8 mouse cellular contexts compared by ENCODE assay signal in the genomic region with DNA sequence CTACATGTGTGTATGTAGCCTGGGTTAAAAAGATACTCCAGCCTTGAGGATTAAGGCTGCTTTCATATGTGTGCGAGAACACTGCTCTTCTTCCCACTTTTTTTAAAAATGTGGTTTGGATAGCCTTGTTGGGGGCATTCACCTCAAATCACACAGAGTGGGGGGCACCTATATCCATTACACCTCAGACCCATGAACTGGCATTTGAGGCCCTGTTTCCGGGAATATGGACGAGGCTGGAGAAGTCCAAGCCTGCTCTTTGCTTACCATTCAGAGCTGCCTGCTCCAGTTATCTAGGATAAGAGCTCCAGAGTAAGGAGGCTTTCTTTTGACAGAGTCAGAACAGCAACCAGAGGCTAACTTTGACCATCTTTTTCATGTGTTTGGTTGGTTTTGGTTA.
DNase-seq lines count a peak whose midpoint lies in the region; ATAC-seq and TF ChIP-seq lines count a peak whose summit lies in the region.

No protein-coding gene starts in this region.

- H3K79me2 ChIP-seq in MEL (ENCODE audit: control insufficient read depth, insufficient read depth, low read length, poor library complexity) = peaks cover 83% of the 10 kb centered on the region

- H3K27ac ChIP-seq in MEL (ENCODE audit: control insufficient read depth, low read depth, low read length) = 0 out of 2 replicates have a peak overlapping the region, but pooled peaks have one; percentile 23
- H3K27ac ChIP-seq in embryonic facial prominence, embryonic 15.5 days (replicated peaks) = no peak overlapping the region; the same call in 1 of the 2 replicates
- no peak overlapping the region for H3K27ac ChIP-seq in limb, embryonic 14.5 days (replicated peaks; ENCODE audit: low read depth, low read length)

- H3K4me1 ChIP-seq in MEL (ENCODE audit: control insufficient read depth in 1 of 2, insufficient read depth in 2 of 2, low read length in 2 of 2) = peaks cover 2 to 9% of the 10 kb centered on the region in 2 experiments; a peak in 3 of 4 replicates
- peaks cover 59% of the 10 kb centered on the region for H3K4me1 ChIP-seq in embryonic facial prominence, embryonic 15.5 days
- peaks cover 52% of the 10 kb centered on the region for H3K4me1 ChIP-seq in limb, embryonic 14.5 days (ENCODE audit: control insufficient read depth, insufficient read depth, low read length)

- H3K9me3 ChIP-seq in MEL (replicated peaks; ENCODE audit: insufficient read depth, low read length) = no peaks in the 10 kb centered on the region
- H3K9me3 ChIP-seq in embryonic facial prominence, embryonic 15.5 days (replicated peaks) = no peaks in the 10 kb centered on the region
- H3K9me3 ChIP-seq in limb, embryonic 14.5 days (ENCODE audit: control insufficient read depth, low read length) = no peaks in the 10 kb centered on the region

- 49% methylated on average over 3 of the region's 3 CpGs for WGBS in embryonic facial prominence, embryonic 15.5 days
- 64% methylated on average over 3 of the region's 3 CpGs for WGBS in limb, embryonic 14.5 days

- TF ChIP-seq POLR2A in MEL (IDR thresholded peaks at IDR 0.05; ENCODE audit: control insufficient read depth in 1 of 2, insufficient read depth in 1 of 2, low read depth in 1 of 2, low read length in 2 of 2, poor library complexity in 1 of 2) = no peak
- no peak for TF ChIP-seq POLR2A in limb, embryonic 14.5 days (IDR thresholded peaks at IDR 0.05; ENCODE audit: borderline replicate concordance, extremely low read depth, insufficient read depth, insufficient read length)

- H3K27me3 ChIP-seq in MEL (ENCODE audit: control insufficient read depth in 1 of 2, insufficient read depth in 2 of 2, low read length in 2 of 2) = no peaks in the 10 kb centered on the region; a peak in 1 of 4 replicates
- no peaks in the 10 kb centered on the region for H3K27me3 ChIP-seq in embryonic facial prominence, embryonic 15.5 days
- H3K27me3 ChIP-seq in limb, embryonic 14.5 days (ENCODE audit: control insufficient read depth, insufficient read depth, low read length) = 0 out of 2 replicates have a peak, but pooled peaks cover 2% of the 10 kb centered on the region

- TF ChIP-seq EP300 in MEL (IDR thresholded peaks at IDR 0.05; ENCODE audit: low read depth in 1 of 2, low read length in 2 of 2) = no peak

- peak; percentile 52 for DNase-seq in kidney, adult 18-20 months
- DNase-seq in kidney, postnatal 4 days = no peak
- DNase-seq in MEL (ENCODE audit: low read depth, low spot score) = peak; percentile 63
- DNase-seq in limb, embryonic 14.5 days (ENCODE audit: low spot score) = no peak
- DNase-seq in spleen, postnatal 10 days (ENCODE audit: low spot score in 2 of 2) = no peak
- DNase-seq in gastrocnemius, adult 18-20 months (ENCODE audit: low spot score) = no peak

- peak overlapping the region; percentile 81 for H3K4me2 ChIP-seq in embryonic facial prominence, embryonic 15.5 days (replicated peaks)
- H3K4me2 ChIP-seq in limb, embryonic 14.5 days (replicated peaks; ENCODE audit: low read depth, low read length, severe bottlenecking) = peak overlapping the region; percentile 77

- no peak for TF ChIP-seq CTCF in MEL (IDR thresholded peaks at IDR 0.05 in 2 of 3, conservative IDR thresholded peaks at IDR 0.05 in 1 of 3; ENCODE audit: control insufficient read depth in 1 of 3, insufficient read depth in 1 of 3, low read depth in 2 of 3, low read length in 3 of 3, poor library complexity in 1 of 3, severe bottlenecking in 1 of 3)

- peak overlapping the region; percentile 99 for H3K9ac ChIP-seq in MEL (ENCODE audit: control insufficient read depth, low read depth, low read length, poor library complexity, severe bottlenecking)
- peak overlapping the region; percentile 99; the same call in 1 of the 2 replicates for H3K9ac ChIP-seq in embryonic facial prominence, embryonic 15.5 days
- H3K9ac ChIP-seq in limb, embryonic 14.5 days (ENCODE audit: low read depth, low read length, severe bottlenecking) = peak overlapping the region; percentile 99

- TF ChIP-seq RAD21 in MEL (IDR thresholded peaks at IDR 0.05; ENCODE audit: low read depth, low read length) = no peak

- H3K4me3 ChIP-seq in MEL (ENCODE audit: control insufficient read depth in 1 of 2, insufficient read depth in 1 of 2, low read depth in 2 of 2, low read length in 2 of 2) = peak overlapping the region; percentile 98
- H3K4me3 ChIP-seq in embryonic facial prominence, embryonic 15.5 days (replicated peaks) = peak overlapping the region; percentile 93
- peak overlapping the region; percentile 95 for H3K4me3 ChIP-seq in limb, embryonic 14.5 days (replicated peaks; ENCODE audit: low read length)

- peaks cover 12 to 17% of the 10 kb centered on the region in 2 experiments for H3K36me3 ChIP-seq in MEL (ENCODE audit: control insufficient read depth in 1 of 2, insufficient read depth in 2 of 2, low read length in 2 of 2)
- peaks cover 8% of the 10 kb centered on the region; the same call in 1 of the 2 replicates for H3K36me3 ChIP-seq in embryonic facial prominence, embryonic 15.5 days
- peaks cover 36% of the 10 kb centered on the region for H3K36me3 ChIP-seq in limb, embryonic 14.5 days (ENCODE audit: control insufficient read depth, insufficient read depth, low read length)

- no peak for ATAC-seq in embryonic facial prominence, embryonic 15.5 days (ENCODE audit: insufficient number of reproducible peaks, low FRiP score, low TSS enrichment, low read depth)
- ATAC-seq in limb, embryonic 14.5 days (ENCODE audit: low FRiP score, low read depth) = no peak
- ATAC-seq in monocyte, adult 5-6 weeks (replicated peaks; ENCODE audit: insufficient number of reproducible peaks, low FRiP score, low TSS enrichment, poor library complexity, severe bottlenecking) = no peak

TF ChIP-seq in MEL, 35 proteins besides CTCF, POLR2A, EP300 and RAD21:
- TF ChIP-seq SIN3A (IDR thresholded peaks at IDR 0.05; ENCODE audit: low read length) (0 out of 2 replicates have a peak, but pooled peaks have one; percentile 30), MYB (IDR thresholded peaks at IDR 0.05; ENCODE audit: low read depth, low read length) (no peak), ZKSCAN1 (IDR thresholded peaks at IDR 0.05; ENCODE audit: low read depth, low read length) (no peak), MAFK (IDR thresholded peaks at IDR 0.05; ENCODE audit: borderline replicate concordance, low read depth, low read length) (no peak)

Comparison
In these comparisons a context has a peak if more than half of its experiments do, and no peak if none do; other contexts are left out.
1. DNase-seq: peak in kidney, adult 18-20 months (single experiment) and MEL (single experiment); none in kidney, postnatal 4 days (0 of 2), limb, embryonic 14.5 days (single experiment), spleen, postnatal 10 days (0 of 2) and gastrocnemius, adult 18-20 months (single experiment).
2. Peak in every context shown above with its lines, with median percentiles within 50 percentile points of each other: H3K4me3 ChIP-seq and H3K9ac ChIP-seq.